Mouse (Mus musculus) limb, embryonic 15.5 days (tissue): ENCODE measurements around the gene Mtcl1. TPM values are rescaled to one million over a fixed set of nuclear protein-coding genes. Genes with fewer than 3 reads are reported as not detected.

Experiments used
- ATAC-seq: fragments of 200-750 bp; cut with Nextera tagmentation; 2 replicates; pipeline ENCODE4 v1.8.0; 2017; ENCODE audit warnings: low read depth, moderate TSS enrichment; ENCODE audit not compliant: insufficient number of reproducible peaks, low FRiP score, low TSS enrichment
- H3K27ac ChIP-seq: fragments of 300-500 bp; sonication (generic); 2 replicates; pipeline ENCODE4 v1.5.1; 2015; ENCODE audit warnings: moderate library complexity, mild to moderate bottlenecking, inconsistent platforms
- H3K27me3 ChIP-seq: fragments of 300-500 bp; sonication (generic); 2 replicates; pipeline ENCODE4 v1.6.1; 2015; ENCODE audit warnings: inconsistent platforms
- H3K36me3 ChIP-seq: fragments of 300-500 bp; sonication (generic); 2 replicates; pipeline ENCODE4 v1.6.1; 2015; ENCODE audit warnings: inconsistent platforms
- H3K4me1 ChIP-seq: fragments of 300-500 bp; sonication (generic); 2 replicates; pipeline ENCODE4 v1.6.1; 2015; ENCODE audit warnings: inconsistent platforms
- H3K4me2 ChIP-seq: fragments of 300-500 bp; sonication (generic); 2 replicates; pipeline ENCODE4 v1.6.1; 2015; ENCODE audit warnings: mild to moderate bottlenecking, inconsistent platforms
- H3K4me3 ChIP-seq: fragments of 300-500 bp; sonication (generic); 2 replicates; pipeline ENCODE4 v1.5.1; 2015; ENCODE audit warnings: mild to moderate bottlenecking, inconsistent platforms
- H3K9ac ChIP-seq: fragments of 300-500 bp; sonication (generic); 2 replicates; pipeline ENCODE4 v1.6.1; 2015; ENCODE audit warnings: inconsistent platforms
- H3K9me3 ChIP-seq: fragments of 300-500 bp; sonication (generic); 2 replicates; pipeline ENCODE4 v1.6.1; 2016; ENCODE audit warnings: inconsistent platforms
- WGBS: fragments of 180-500 bp; shearing (Covaris S2); methylation state at CpG from one replicate; pipeline ENCODE4 v1.1.7; 2015; 5-methylcytosine and 5-hydroxymethylcytosine counted together
- polyA plus RNA-seq: library from polyadenylated mRNA; unstranded; fragments of >200 nt; fragmentation: Nextera tagmentation; extraction: Ambion mirVana; gene quantifications from 2 replicates; pipeline ENCODE4 v1.2.1, GENCODE M21; 2015

The Mtcl1 gene
- polyA plus RNA-seq, 1 experiment from 2014 or later = 4.0 TPM

DNA sequence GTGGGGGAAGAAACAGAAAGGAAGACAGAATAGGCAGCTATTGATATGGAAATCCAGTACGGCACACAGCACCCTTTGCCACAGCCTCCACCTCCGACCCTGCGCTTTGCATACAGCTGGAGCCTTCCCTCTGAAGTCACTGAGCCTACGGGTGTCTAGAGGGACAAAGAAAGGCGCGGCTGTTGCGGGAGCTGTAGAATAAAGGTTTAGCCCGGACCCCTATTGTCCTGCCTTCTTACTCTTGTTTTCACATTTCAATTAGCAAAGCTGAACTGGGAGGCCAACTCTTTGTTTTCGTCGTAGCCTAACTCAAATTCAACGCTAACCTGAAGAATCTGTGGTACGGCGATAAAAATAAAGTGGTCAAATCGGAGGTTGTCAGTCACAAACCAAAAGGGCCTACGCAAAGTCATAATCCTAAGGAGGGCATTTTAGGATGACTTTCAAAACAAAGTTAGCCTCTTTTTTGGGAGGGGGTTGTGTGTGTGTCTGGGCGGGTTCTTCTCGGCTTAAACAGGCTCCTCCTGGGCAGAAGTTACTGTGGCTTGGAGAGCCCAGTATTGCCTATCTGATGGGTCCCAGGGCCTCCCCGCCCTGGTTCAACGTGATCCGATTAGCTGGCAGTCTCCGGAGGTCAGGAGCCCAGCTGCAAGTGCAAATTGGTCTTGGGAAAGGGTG is 30.4 kb upstream of the Mtcl1 start:
- no peak overlapping the region for H3K9ac ChIP-seq
- peak overlapping the region; percentile 10; the same call in 1 of the 2 replicates for H3K4me2 ChIP-seq
- no peak overlapping the region for H3K27ac ChIP-seq
- 22% methylated on average over 21 of the region's 21 CpGs for WGBS
- no peaks in the 10 kb centered on the region for H3K9me3 ChIP-seq
- H3K36me3 ChIP-seq = no peaks in the 10 kb centered on the region
- H3K4me1 ChIP-seq = peaks cover 12% of the 10 kb centered on the region; the same call in 1 of the 2 replicates
- no peak for ATAC-seq
- 0 out of 2 replicates have a peak overlapping the region, but pooled peaks have one; percentile 0 for H3K4me3 ChIP-seq
- H3K27me3 ChIP-seq = peaks cover 11% of the 10 kb centered on the region

- H3K36me3 ChIP-seq = no peaks in the 10 kb centered on the region
- no peak for ATAC-seq
- H3K9me3 ChIP-seq = no peaks in the 10 kb centered on the region
- H3K4me1 ChIP-seq = peaks cover 12% of the 10 kb centered on the region; the same call in 1 of the 2 replicates
- H3K9ac ChIP-seq = no peak overlapping the region
- H3K4me3 ChIP-seq = no peak overlapping the region
- no peak overlapping the region for H3K27ac ChIP-seq
- H3K27me3 ChIP-seq = peaks cover 11% of the 10 kb centered on the region
- 31% methylated on average over 13 of the region's 13 CpGs for WGBS
- H3K4me2 ChIP-seq = peak overlapping the region; percentile 5; the same call in 1 of the 2 replicates
These were observed 29.8 kb upstream of the Mtcl1 start for GRCm38 (mm10) chr17:66479311-66479710.

- Histone ChIP-seq H3K9ac (no peak overlapping the region), H3K27ac (no peak overlapping the region), H3K4me3 (no peak overlapping the region), H3K36me3 (no peaks in the 10 kb centered on the region), H3K4me2 (no peak overlapping the region), H3K9me3 (no peaks in the 10 kb centered on the region), H3K27me3 (no peaks in the 10 kb centered on the region; the same call in 1 of the 2 replicates), H3K4me1 (no peaks in the 10 kb centered on the region)
- 89% methylated on average over 1 of the region's 1 CpGs for WGBS
- ATAC-seq = no peak
These were observed 23.7 kb upstream of the Mtcl1 start for GRCm38 (mm10) chr17:66473205-66473604.

DNA sequence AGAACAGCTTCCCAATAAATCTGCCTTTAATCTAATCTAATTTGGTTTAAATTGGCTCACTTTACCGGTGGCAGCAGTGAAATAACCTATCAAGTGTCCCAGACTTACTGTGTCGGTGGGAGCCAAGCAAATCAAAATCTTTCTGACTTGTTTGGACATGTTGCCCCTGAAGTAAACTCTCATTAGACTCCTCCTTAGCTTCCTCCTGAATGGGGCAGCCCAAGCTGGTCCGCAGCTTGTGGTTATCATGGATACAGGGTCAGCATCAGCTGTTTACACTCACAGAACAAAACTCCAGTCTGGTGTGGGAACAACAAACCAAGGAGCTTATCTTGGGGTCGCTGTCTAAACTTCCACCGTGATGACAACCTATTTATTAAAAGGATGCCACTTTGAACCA is 22.2 kb upstream of the Mtcl1 start:
- H3K36me3 ChIP-seq = no peaks in the 10 kb centered on the region
- ATAC-seq = no peak
- no peaks in the 10 kb centered on the region for H3K9me3 ChIP-seq
- 58% methylated on average over 5 of the region's 5 CpGs for WGBS
- no peaks in the 10 kb centered on the region for H3K27me3 ChIP-seq
- no peak overlapping the region for H3K4me2 ChIP-seq
- H3K27ac ChIP-seq = no peak overlapping the region
- no peak overlapping the region for H3K9ac ChIP-seq
- no peak overlapping the region for H3K4me3 ChIP-seq
- H3K4me1 ChIP-seq = no peaks in the 10 kb centered on the region

DNA sequence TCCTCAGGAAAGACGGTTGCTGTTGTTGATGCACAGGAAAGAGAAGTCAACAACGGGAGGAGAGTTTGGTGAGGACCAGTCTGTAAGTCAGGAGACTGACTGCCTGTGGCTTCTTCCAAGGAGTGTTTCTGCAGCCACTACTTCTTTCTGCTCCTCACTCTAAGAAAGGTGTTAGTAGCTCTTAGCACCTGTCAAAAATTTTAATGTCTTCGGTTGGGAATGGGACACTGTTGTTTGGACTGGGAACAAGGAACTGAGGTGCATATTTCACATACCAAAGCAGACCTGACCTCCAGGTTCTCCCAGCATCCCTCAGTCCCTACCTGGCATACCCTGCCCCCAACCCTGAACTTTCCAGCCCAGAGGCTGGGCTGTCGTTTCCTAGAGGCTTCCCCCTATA is 21.7 kb upstream of the Mtcl1 start:
- no peak for ATAC-seq
- Histone ChIP-seq H3K9me3 (no peaks in the 10 kb centered on the region), H3K27ac (no peak overlapping the region), H3K36me3 (no peaks in the 10 kb centered on the region), H3K4me2 (no peak overlapping the region), H3K4me3 (no peak overlapping the region), H3K4me1 (no peaks in the 10 kb centered on the region), H3K9ac (no peak overlapping the region), H3K27me3 (no peaks in the 10 kb centered on the region)
- 70% methylated on average over 4 of the region's 4 CpGs for WGBS

DNA sequence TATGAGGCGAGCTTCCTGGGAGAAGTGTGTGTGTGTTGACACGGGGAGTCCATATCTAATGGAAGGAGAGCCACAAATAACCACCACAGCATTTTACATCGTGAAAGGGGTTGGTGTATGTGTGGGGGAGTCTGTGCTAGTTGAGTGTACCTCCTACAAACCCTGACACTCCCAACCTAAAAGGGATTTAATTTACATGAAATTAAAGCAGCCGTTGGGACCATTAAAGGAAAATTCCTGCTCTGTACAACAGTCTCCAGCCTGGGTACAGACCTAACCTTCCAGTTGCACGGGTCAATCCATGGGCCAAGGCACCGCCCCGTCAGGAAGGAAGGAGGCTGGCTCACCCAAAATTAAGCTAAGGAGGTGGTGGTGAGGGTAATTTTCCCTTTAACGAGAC is 20.5 kb upstream of the Mtcl1 start:
- Histone ChIP-seq H3K4me2 (no peak overlapping the region), H3K9me3 (no peaks in the 10 kb centered on the region), H3K4me1 (no peaks in the 10 kb centered on the region), H3K27ac (no peak overlapping the region), H3K4me3 (no peak overlapping the region), H3K9ac (no peak overlapping the region), H3K36me3 (no peaks in the 10 kb centered on the region), H3K27me3 (no peaks in the 10 kb centered on the region)
- WGBS = 32% methylated on average over 8 of the region's 8 CpGs
- no peak for ATAC-seq

DNA sequence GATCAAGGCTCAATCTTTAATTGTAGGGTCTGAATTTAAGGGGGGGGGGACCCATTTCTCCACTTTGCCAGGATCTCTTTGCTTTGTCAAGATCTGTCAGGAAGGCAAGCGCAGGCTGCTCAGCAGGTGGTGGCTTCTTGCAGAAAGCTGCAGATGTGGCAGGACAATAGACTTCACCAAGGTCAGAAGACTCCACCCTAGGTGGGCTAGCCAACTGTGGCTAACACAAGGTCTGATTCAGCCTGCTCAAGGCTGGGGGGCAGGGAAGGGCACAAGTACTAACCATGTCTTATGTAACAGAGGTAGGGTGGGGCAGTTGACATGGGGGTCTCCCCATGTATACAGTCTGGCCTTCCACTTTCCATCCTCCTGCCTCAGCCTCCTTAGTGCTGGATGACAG is 7.7 kb upstream of the Mtcl1 start:
- Histone ChIP-seq H3K4me1 (no peaks in the 10 kb centered on the region), H3K27ac (no peak overlapping the region), H3K4me2 (no peak overlapping the region), H3K27me3 (0 out of 2 replicates have a peak, but pooled peaks cover 3% of the 10 kb centered on the region), H3K9me3 (no peaks in the 10 kb centered on the region), H3K36me3 (no peaks in the 10 kb centered on the region), H3K4me3 (no peak overlapping the region), H3K9ac (no peak overlapping the region)
- no peak for ATAC-seq
- 68% methylated on average over 1 of the region's 1 CpGs for WGBS

DNA sequence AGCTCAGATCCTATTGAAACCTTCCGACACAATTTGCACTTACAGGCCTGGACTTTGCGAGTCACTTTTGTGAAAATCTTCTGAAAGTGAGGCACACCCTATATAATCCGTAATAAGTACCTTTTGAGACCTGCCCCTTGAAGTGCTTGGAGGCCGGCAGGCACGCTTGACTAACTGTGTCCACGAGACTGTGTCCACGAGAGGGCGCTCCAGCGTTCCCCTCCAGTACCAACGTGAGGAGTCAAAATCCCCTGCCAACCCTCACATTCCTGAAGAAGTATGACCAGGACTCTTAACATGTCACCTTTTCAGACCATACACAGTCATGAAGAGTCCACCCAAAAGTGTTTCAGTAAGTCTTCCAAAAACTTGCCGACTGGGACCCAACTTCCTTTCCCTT is 1.6 kb upstream of the Mtcl1 start:
- H3K36me3 ChIP-seq = no peaks in the 10 kb centered on the region
- peaks cover 33% of the 10 kb centered on the region for H3K27me3 ChIP-seq
- H3K4me1 ChIP-seq = peaks cover 42% of the 10 kb centered on the region
- no peak overlapping the region for H3K9ac ChIP-seq
- ATAC-seq = no peak
- 1% methylated on average over 11 of the region's 11 CpGs for WGBS
- peak overlapping the region; percentile 97; the same call in 1 of the 2 replicates for H3K4me2 ChIP-seq
- no peak overlapping the region for H3K27ac ChIP-seq
- H3K9me3 ChIP-seq = no peaks in the 10 kb centered on the region
- H3K4me3 ChIP-seq = peak overlapping the region; percentile 74; the same call in 1 of the 2 replicates

DNA sequence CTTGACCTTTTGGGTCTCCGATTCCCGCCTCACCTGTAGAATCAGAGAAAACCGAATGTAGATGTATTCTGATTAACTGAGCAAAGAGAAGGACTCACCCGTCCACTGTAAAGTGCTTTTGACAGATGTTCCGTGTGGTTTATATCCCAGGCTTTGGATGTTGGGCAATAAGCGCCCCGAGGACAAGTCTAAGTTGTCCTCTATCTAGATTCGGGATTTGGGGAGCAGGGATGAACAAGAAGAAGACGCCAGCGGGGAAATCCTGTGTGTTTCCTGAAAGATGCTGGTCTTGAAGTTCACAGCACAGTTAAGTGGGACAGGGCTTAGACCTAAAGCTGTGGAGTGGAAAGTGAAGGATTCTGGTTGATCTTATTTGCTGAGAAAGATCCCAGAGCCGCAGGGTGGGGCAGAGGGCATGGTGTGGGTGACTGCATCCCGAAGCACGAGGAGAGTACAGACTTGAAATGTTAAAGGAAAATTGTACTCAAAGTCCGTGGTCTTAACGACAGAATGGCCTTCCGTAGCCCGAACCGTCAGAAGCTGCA is 1.0 kb upstream of the Mtcl1 start:
- Histone ChIP-seq H3K9me3 (no peaks in the 10 kb centered on the region), H3K4me1 (peaks cover 42% of the 10 kb centered on the region), H3K4me2 (peak overlapping the region; percentile 97), H3K4me3 (peak overlapping the region; percentile 74), H3K9ac (no peak overlapping the region), H3K27ac (no peak overlapping the region), H3K27me3 (peaks cover 33% of the 10 kb centered on the region), H3K36me3 (no peaks in the 10 kb centered on the region)
- no peak for ATAC-seq
- WGBS = 4% methylated on average over 18 of the region's 18 CpGs

GRCm38 (mm10) chr17:66448421-66449405 is 837 bp downstream of the Mtcl1 start:
- Histone ChIP-seq H3K27ac (peak overlapping the region; percentile 63), H3K27me3 (peaks cover 33% of the 10 kb centered on the region)
- under 1% methylated on average over 111 of the region's 136 CpGs for WGBS

DNA sequence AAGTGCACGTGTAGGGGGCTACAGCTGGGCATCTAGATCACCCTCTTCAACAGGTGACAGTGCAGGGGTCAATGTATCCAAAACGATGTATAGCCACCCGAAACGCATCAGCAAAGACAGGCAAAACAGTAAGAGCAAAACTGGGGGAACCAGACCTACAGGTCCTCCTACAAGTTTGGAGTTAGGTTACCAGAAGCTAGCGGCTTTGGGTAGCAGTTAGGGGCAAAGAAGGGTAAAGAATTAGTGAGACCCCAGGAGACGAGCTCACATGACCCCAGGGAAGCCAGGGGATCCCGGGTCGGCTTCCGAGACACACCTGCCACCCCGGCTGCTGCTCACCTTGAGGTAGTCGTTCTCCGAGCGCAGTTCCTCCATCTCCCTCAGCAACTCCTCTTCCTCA is 1.6 kb downstream of the Mtcl1 start:
- Histone ChIP-seq H3K36me3 (no peaks in the 10 kb centered on the region), H3K4me1 (peaks cover 42% of the 10 kb centered on the region), H3K4me2 (peak overlapping the region; percentile 97), H3K9me3 (no peaks in the 10 kb centered on the region), H3K9ac (peak overlapping the region; percentile 76), H3K27ac (no peak overlapping the region), H3K4me3 (peak overlapping the region; percentile 74), H3K27me3 (peaks cover 33% of the 10 kb centered on the region)
- ATAC-seq = no peak
- 1% methylated on average over 13 of the region's 13 CpGs for WGBS

More at GRCm38 (mm10) chr17:66448421-66449405, 837 bp downstream of the Mtcl1 start:
- ATAC-seq = no peak; the same call in 1 of the 2 replicates
- Histone ChIP-seq H3K9me3 (no peaks in the 10 kb centered on the region), H3K4me2 (peak overlapping the region; percentile 97), H3K4me1 (peaks cover 42% of the 10 kb centered on the region), H3K4me3 (peak overlapping the region; percentile 74), H3K9ac (peak overlapping the region; percentile 76), H3K36me3 (no peaks in the 10 kb centered on the region)

DNA sequence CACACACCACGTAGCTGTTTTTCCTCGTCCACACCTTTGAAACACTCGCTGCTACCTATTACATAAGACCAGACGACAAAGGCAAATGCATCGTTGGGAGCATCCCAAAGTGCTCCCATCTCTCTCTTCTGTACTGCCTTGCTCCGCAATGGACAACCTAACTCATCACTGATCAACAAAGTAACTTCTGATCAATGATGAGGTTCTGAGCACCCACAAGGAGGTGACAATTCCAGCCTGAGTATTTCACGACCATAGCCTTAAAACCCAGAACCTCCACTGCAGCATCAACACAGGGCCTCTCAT is 2.6 kb downstream of the Mtcl1 start:
- 50% methylated on average over 7 of the region's 7 CpGs for WGBS
- Histone ChIP-seq H3K36me3 (no peaks in the 10 kb centered on the region), H3K27ac (no peak overlapping the region), H3K27me3 (peaks cover 30% of the 10 kb centered on the region), H3K4me1 (peaks cover 42% of the 10 kb centered on the region), H3K9ac (no peak overlapping the region), H3K4me3 (peak overlapping the region; percentile 74), H3K9me3 (no peaks in the 10 kb centered on the region), H3K4me2 (peak overlapping the region; percentile 97; the same call in 1 of the 2 replicates)
- no peak for ATAC-seq
